Mouse (Mus musculus) T-helper 17 cell (primary cell): ENCODE results near the gene Pik3ca.

Source experiments
- in situ Hi-C, 2 experiments: fragments of 300-600 bp; cut with MboI, MseI; formaldehyde crosslinking; loops; 1 replicate in 1 of 2; 2 replicates in 1 of 2; pipeline ENCODE4 v1.15.1; 2025; ENCODE audit warnings: high pct_unique_total_duplicates in 2 of 2

The Pik3ca gene

GRCm38 (mm10) chr3:32397461-32398174 lies at the start of gene Pik3ca:
TSS of gene Pik3ca (plus strand) at chr3:32397671.
- in situ Hi-C loops: no loop called here

- in situ Hi-C loops: loop anchor here in 1 of 2 experiments (25.0 kb wide), 1 partner anchor 1439 kb away; the partner anchor contains the start of gene Ttc14
Observed at GRCm38 (mm10) chr3:32347881-32348280, 49.6 kb upstream of the Pik3ca start.

GRCm38 (mm10) chr3:32361221-32361620 lies 36.2 kb upstream of the Pik3ca start:
- in situ Hi-C loops: loop anchor here in 1 of 2 experiments (25.0 kb wide), 1 partner anchor 1451 kb away; no protein-coding TSS in a partner anchor

- in situ Hi-C loops: loop anchor here in 1 of 2 experiments (25.0 kb wide), 1 partner anchor 1448 kb away; no protein-coding TSS in a partner anchor
Observed at GRCm38 (mm10) chr3:32364195-32364594, 33.3 kb upstream of the Pik3ca start.

- in situ Hi-C loops: loop anchor here in 1 of 2 experiments (25.0 kb wide), 1 partner anchor 1447 kb away; no protein-coding TSS in a partner anchor
Observed at GRCm38 (mm10) chr3:32364841-32365545, 32.5 kb upstream of the Pik3ca start.

GRCm38 (mm10) chr3:32365546-32366245 lies 31.8 kb upstream of the Pik3ca start, which contains the start of gene Zmat3:
TSS of gene Zmat3 (minus strand) at chr3:32366014.
- in situ Hi-C loops: loop anchor here in 1 of 2 experiments (25.0 kb wide), 1 partner anchor 1447 kb away; no protein-coding TSS in a partner anchor

GRCm38 (mm10) chr3:32366246-32366734 lies 31.2 kb upstream of the Pik3ca start:
- in situ Hi-C loops: loop anchor here in 1 of 2 experiments (25.0 kb wide), 1 partner anchor 1446 kb away; no protein-coding TSS in a partner anchor

- in situ Hi-C loops: loop anchor here in 1 of 2 experiments (25.0 kb wide), 1 partner anchor 1445 kb away; no protein-coding TSS in a partner anchor
Observed at GRCm38 (mm10) chr3:32367516-32367915, 30.0 kb upstream of the Pik3ca start.

GRCm38 (mm10) chr3:32371957-32372356 lies 25.5 kb upstream of the Pik3ca start:
- in situ Hi-C loops: loop anchor here in 1 of 2 experiments (5.0 to 25.0 kb wide), 2 partner anchors 130 to 1440 kb away; no protein-coding TSS in a partner anchor

- in situ Hi-C loops: loop anchor here in 1 of 2 experiments (5.0 to 25.0 kb wide), 2 partner anchors 130 to 1440 kb away; no protein-coding TSS in a partner anchor
Observed at GRCm38 (mm10) chr3:32372470-32372869, 25.0 kb upstream of the Pik3ca start.

GRCm38 (mm10) chr3:32373236-32373635 lies 24.2 kb upstream of the Pik3ca start:
- in situ Hi-C loops: loop anchor here in 1 of 2 experiments (5.0 to 25.0 kb wide), 2 partner anchors 129 to 1439 kb away; no protein-coding TSS in a partner anchor

GRCm38 (mm10) chr3:32379891-32380290 lies 17.6 kb upstream of the Pik3ca start:
- in situ Hi-C loops: loop anchor here (5.0 kb wide), 2 partner anchors 57 to 122 kb away; no protein-coding TSS in a partner anchor

GRCm38 (mm10) chr3:32381556-32381955 lies 15.9 kb upstream of the Pik3ca start:
- in situ Hi-C loops: loop anchor here in 1 of 2 experiments (5.0 kb wide), 1 partner anchor 56 kb away; no protein-coding TSS in a partner anchor

- in situ Hi-C loops: no loop called here
Observed at GRCm38 (mm10) chr3:32392841-32393240, 4.6 kb upstream of the Pik3ca start.

GRCm38 (mm10) chr3:32393986-32394385 lies 3.5 kb upstream of the Pik3ca start:
- in situ Hi-C loops: no loop called here

- in situ Hi-C loops: no loop called here
Observed at GRCm38 (mm10) chr3:32395771-32396551, 1.5 kb upstream of the Pik3ca start.

- in situ Hi-C loops: no loop called here
Observed at GRCm38 (mm10) chr3:32396794-32397460, 544 bp upstream of the Pik3ca start.

GRCm38 (mm10) chr3:32398175-32398538 lies 686 bp downstream of the Pik3ca start:
- in situ Hi-C loops: no loop called here

GRCm38 (mm10) chr3:32398623-32399022 lies 1.2 kb downstream of the Pik3ca start:
- in situ Hi-C loops: no loop called here
